Mouse (Mus musculus): ENCODE measurements around the gene Sec23a. TPM values are rescaled to one million over a fixed set of nuclear protein-coding genes. Genes with fewer than 3 reads are reported as not detected.

Sec23a gene
- polyA plus RNA-seq, 1 experiment from 2014 or later, result 101 TPM

Other genes starting within 250 kb of the Sec23a start
- gene Gemin2, start 1.4 kb upstream of the Sec23a start, polyA plus RNA-seq (2015; fragmentation: Nextera tagmentation; extraction: Ambion mirVana), result 15.6 and 19.6 TPM in 2 replicates
- 161 and 166 TPM in 2 replicates for gene Trappc6b, start 49.5 kb upstream of the Sec23a start, polyA plus RNA-seq (2015; fragmentation: Nextera tagmentation; extraction: Ambion mirVana)
- gene Pnn, start 54.9 kb upstream of the Sec23a start, polyA plus RNA-seq (2015; fragmentation: Nextera tagmentation; extraction: Ambion mirVana), result 83.2 and 95.0 TPM in 2 replicates
- gene Mia2, start 83.8 kb upstream of the Sec23a start, polyA plus RNA-seq (2015; fragmentation: Nextera tagmentation; extraction: Ambion mirVana), result 46.2 and 46.3 TPM in 2 replicates
- 8.6 and 8.8 TPM in 2 replicates for gene Fbxo33, start 207.7 kb upstream of the Sec23a start, polyA plus RNA-seq (2015; fragmentation: Nextera tagmentation; extraction: Ambion mirVana)